Mouse (Mus musculus) kidney, embryonic 16.5 days (tissue): ENCODE results near the gene Mylk2. TPM values are rescaled to one million over a fixed set of nuclear protein-coding genes. Genes with fewer than 3 reads are reported as not detected.
A peak's percentile ranks its signal among the peaks of the same experiment; 100 is the strongest.

Experiments used
- ATAC-seq: fragments of 200-750 bp; cut with Nextera tagmentation; 2 replicates; pipeline ENCODE4 v1.8.0; 2017; ENCODE audit warnings: moderate TSS enrichment; ENCODE audit not compliant: low FRiP score, low TSS enrichment
- H3K27ac ChIP-seq: fragments of 300-500 bp; sonication (generic); 2 replicates; pipeline ENCODE4 v1.5.1; 2014; ENCODE audit warnings: low read length
- H3K27me3 ChIP-seq: fragments of 300-500 bp; sonication (generic); 2 replicates; pipeline ENCODE4 v1.6.1; 2014; ENCODE audit warnings: low read length, control low read depth, mixed read lengths; ENCODE audit not compliant: insufficient read depth
- H3K36me3 ChIP-seq: fragments of 300-500 bp; sonication (generic); 2 replicates; pipeline ENCODE4 v1.6.1; 2014; ENCODE audit warnings: low read length, control low read depth, mixed read lengths; ENCODE audit not compliant: insufficient read depth
- H3K4me1 ChIP-seq: fragments of 300-500 bp; sonication (generic); 2 replicates; pipeline ENCODE4 v1.6.1; 2014; ENCODE audit warnings: low read length, control low read depth, mixed read lengths; ENCODE audit not compliant: insufficient read depth
- H3K4me2 ChIP-seq: fragments of 300-500 bp; sonication (generic); replicated peaks from 2 replicates; pipeline ENCODE4 v1.6.1; 2014; ENCODE audit warnings: low read depth, low read length
- H3K4me3 ChIP-seq: fragments of 300-500 bp; sonication (generic); 2 replicates; pipeline ENCODE4 v1.5.1; 2014; ENCODE audit warnings: mild to moderate bottlenecking, low read length
- H3K9ac ChIP-seq: fragments of 300-500 bp; sonication (generic); replicated peaks from 2 replicates; pipeline ENCODE4 v1.6.1; 2014; ENCODE audit warnings: low read length
- H3K9me3 ChIP-seq: fragments of 300-500 bp; sonication (generic); 2 replicates; pipeline ENCODE4 v1.6.1; 2016; ENCODE audit warnings: low read length, control low read depth
- WGBS: fragments of 180-500 bp; shearing (Covaris S2); extraction: QIAGEN DNeasy Blood & Tissue Kit; methylation state at CpG from one replicate; pipeline ENCODE4 v1.1.7; 2014; 5-methylcytosine and 5-hydroxymethylcytosine counted together
- microRNA-seq: library from miRNA; unstranded; fragments of <30 nt; microRNA quantifications from one replicate; pipeline ENCODE4, GENCODE M21; 2016
- polyA plus RNA-seq: library from polyadenylated mRNA; unstranded; fragments of >200 nt; fragmentation: Nextera tagmentation; extraction: Ambion mirVana; gene quantifications from 2 replicates; pipeline ENCODE4 v1.2.1, GENCODE M21; 2015

Mylk2 gene
- polyA plus RNA-seq, 1 experiment from 2014 or later = 0.42 TPM

DNA sequence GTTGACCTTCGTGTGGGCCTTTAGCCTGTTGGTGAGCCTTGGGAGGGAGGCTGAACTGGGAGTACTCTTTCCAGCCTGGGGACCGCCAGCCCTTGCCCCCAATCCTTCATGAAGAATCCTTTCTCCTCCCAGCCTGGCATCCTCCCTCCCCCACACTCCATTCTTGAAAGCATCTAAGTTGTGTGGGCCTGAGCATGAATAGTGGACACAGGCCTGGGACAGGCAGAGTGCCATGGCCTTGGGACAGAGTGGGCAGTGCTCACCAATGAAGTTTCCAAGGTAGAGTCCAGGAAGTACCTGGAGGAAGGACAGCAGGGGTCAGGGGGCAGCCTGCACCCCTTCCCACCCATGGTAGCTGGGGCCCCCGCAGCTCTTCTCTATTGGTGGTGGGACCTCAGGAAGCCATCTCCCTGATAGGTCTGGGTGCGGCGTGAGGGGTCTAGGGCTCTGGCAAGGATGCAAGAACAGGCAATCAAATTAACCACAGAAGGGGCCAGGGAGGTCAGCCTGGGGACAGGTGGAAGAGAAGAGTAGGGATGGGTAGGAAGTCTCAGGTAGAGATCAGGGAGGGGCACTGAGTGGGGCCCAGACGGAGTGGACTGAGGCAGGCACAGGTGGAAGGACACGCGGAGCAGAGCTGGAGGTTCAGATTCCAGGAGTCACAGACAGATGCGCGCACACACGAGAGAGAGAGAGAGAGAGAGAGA is 39.4 kb downstream of the Mylk2 start:
- peaks cover 6% of the 10 kb centered on the region; the same call in 1 of the 2 replicates for H3K4me1 ChIP-seq
- no peak for ATAC-seq
- no peaks in the 10 kb centered on the region for H3K9me3 ChIP-seq
- 32% methylated on average over 11 of the region's 11 CpGs for WGBS
- H3K4me2 ChIP-seq = peak overlapping the region; percentile 90
- no peak overlapping the region for H3K27ac ChIP-seq
- no peaks in the 10 kb centered on the region for H3K36me3 ChIP-seq
- peak overlapping the region; percentile 67; the same call in 1 of the 2 replicates for H3K9ac ChIP-seq
- peaks cover 41% of the 10 kb centered on the region for H3K27me3 ChIP-seq
- peak overlapping the region; percentile 60 for H3K4me3 ChIP-seq

DNA sequence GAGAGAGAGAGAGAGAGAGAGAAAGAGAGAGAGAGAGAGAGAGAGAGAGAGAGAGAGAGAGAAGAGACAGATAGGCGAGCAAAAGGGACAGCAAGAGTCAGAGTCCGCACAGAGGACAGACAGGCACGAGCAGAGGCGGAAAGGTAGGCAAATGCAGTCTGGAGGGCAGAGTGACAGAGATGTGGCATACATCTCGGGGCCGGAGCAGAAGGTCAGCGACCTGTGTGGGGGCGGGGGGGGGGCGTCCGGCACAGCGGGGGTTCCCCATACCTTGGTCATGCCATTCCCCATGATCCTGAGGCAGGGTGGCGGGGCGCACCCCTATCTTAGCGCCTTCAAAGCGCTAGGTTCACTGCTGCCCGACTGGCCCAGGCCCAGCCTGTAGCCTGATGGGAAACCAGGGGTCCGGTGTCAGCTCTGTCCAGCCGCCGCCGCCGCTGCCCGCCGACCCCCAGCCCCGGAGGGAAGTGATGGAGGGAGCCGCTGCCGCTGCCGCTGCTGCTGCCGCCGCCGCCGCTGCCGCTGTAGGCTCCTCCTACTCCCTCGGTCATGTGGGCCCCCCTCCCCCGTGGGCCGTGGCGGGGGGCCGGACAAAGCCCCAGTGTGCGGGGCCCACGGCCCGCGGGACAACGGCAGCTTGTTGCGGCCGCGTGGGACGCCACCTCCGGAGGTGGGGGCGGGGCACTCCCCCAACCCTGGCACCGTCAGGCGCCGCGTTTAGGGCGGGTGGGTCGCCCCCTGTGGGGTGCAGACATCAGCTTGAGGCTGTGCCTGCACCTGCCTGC is 40.1 kb downstream of the Mylk2 start, which contains the start of gene Dusp15:
TSS of gene Dusp15 (minus strand) at position 634 of the 785 bp plus-strand sequence.
- H3K4me1 ChIP-seq = peaks cover 6% of the 10 kb centered on the region; the same call in 1 of the 2 replicates
- peak within 1 kb of the TSS; percentile 67 for H3K9ac ChIP-seq
- WGBS = under 1% methylated on average over 40 of the region's 54 CpGs
- peak within 1 kb of the TSS; percentile 90 for H3K4me2 ChIP-seq
- peak; percentile 49; the same call in 1 of the 2 replicates for ATAC-seq
- peaks cover 35% of the 10 kb centered on the region for H3K27me3 ChIP-seq
- H3K27ac ChIP-seq = no peak within 1 kb of the TSS; the same call in 1 of the 2 replicates
- H3K4me3 ChIP-seq = peak within 1 kb of the TSS; percentile 60
- no peaks in the 10 kb centered on the region for H3K36me3 ChIP-seq
- H3K9me3 ChIP-seq = no peaks in the 10 kb centered on the region

DNA sequence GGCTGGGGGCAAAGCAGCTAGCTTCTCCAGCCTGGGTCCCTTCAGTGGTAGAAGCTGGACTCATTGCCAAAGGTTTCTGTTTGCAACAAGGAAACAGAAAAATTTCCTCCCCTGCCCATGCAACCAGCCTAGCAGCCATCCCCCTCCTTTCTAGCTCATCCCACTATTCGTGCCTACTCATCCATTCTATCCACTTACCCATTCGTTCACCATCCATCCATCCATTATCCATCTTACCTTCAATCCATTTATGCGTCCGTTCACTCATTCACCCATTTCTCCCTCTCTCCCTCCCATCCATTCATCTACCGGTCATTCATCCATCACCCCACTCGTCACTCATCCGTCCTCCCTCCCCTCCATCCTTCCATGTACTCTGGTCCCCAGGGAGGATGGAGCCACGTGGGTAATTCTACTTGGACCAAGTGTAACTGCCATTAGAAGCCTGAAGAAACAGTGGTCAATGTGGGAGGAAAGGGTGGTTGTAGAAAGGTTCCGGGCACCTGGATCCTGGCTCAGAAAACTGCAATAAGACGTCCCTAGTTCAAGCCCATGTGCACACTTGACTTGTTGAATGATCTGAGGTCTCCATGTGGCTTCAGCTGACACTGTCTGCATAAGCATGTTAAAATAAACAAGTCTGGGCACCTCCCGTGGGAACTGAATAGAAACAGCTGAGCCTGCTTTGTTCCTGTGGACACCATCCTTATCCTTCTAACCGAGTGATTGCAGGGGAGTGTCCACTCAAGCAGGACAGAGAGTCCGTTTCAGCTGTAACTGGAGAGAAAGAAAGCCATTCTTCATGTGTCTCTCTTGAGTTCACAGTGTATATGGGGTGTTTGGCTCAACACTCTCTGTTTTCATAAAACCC is 40.9 kb downstream of the Mylk2 start:
- H3K4me1 ChIP-seq = peaks cover 6% of the 10 kb centered on the region; the same call in 1 of the 2 replicates
- no peaks in the 10 kb centered on the region for H3K9me3 ChIP-seq
- H3K36me3 ChIP-seq = no peaks in the 10 kb centered on the region
- ATAC-seq = peak; percentile 46; the same call in 1 of the 2 replicates
- H3K4me2 ChIP-seq = peak overlapping the region; percentile 90
- no peak overlapping the region; the same call in 1 of the 2 replicates for H3K27ac ChIP-seq
- peak overlapping the region; percentile 60 for H3K4me3 ChIP-seq
- WGBS = 14% methylated on average over 13 of the region's 13 CpGs
- H3K9ac ChIP-seq = peak overlapping the region; percentile 67
- H3K27me3 ChIP-seq = peaks cover 35% of the 10 kb centered on the region

DNA sequence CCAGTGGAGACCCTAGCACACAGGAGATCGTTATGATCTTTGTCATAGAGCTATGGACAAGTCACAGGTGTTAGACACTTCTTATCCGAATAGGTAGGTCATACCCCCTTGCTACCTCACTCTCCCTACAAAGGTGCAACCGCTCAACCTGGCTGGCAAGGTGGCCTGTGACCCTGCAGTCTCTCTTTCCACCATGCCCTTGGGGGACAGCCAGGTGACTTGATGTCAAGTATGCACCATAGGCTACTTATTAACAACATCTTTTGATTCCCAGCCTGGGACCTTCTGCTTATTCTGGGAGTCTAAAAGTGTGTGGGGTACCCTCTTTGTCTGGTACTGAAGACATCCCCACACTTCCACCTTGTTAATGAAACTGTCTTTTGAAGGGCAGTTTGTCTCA is 47.0 kb downstream of the Mylk2 start:
- H3K4me3 ChIP-seq = no peak overlapping the region
- no peak overlapping the region for H3K4me2 ChIP-seq
- no peaks in the 10 kb centered on the region for H3K9me3 ChIP-seq
- H3K27ac ChIP-seq = no peak overlapping the region
- H3K4me1 ChIP-seq = 0 out of 2 replicates have a peak, but pooled peaks cover 5% of the 10 kb centered on the region
- peaks cover 5% of the 10 kb centered on the region; the same call in 1 of the 2 replicates for H3K27me3 ChIP-seq
- no peak overlapping the region for H3K9ac ChIP-seq
- H3K36me3 ChIP-seq = no peaks in the 10 kb centered on the region
- no peak for ATAC-seq
- WGBS = 77% methylated on average over 3 of the region's 3 CpGs

DNA sequence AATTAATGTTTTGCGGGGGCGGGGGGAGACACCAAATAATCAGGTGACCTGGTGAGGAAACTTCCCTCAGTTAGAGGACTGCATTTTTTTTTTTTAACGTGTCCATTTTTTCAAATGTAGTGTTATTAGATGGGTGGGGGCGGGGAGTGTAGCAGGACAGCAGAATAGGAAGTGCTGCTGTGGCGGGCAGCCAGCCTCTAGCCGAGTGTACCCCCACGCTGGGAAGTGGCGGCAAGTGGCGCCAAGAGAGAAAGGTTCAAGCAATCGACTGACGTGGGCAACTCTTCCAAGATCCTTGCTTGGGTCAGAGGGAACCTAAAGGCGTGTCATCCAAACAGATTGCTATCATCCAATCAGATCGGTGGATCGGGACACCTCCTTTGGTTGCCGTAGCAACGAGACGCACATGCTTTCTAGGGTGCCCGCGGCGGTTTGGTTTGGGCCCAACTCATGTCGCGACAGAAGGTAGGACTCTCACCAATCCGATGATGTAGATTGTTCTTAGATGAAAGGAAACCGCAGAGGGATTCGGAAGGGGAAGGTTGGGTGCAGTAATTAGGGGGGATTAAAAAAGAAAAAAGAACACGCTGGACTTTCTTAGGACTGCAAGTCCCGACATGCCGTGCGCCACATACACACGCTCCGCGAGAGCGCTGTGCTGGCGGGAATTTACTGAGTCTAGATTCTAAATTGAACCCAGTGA is 51.1 kb downstream of the Mylk2 start, which contains the start of gene Ttll9:
TSS of gene Ttll9 (plus strand) at position 395 of the 703 bp plus-strand sequence.
- Histone ChIP-seq H3K27me3 (no peaks in the 10 kb centered on the region), H3K27ac (no peak within 1 kb of the TSS), H3K36me3 (no peaks in the 10 kb centered on the region), H3K4me3 (peak within 1 kb of the TSS; percentile 56), H3K9ac (peak within 1 kb of the TSS; percentile 62), H3K9me3 (no peaks in the 10 kb centered on the region), H3K4me2 (peak within 1 kb of the TSS; percentile 87), H3K4me1 (0 out of 2 replicates have a peak, but pooled peaks cover 6% of the 10 kb centered on the region)
- under 1% methylated on average over 34 of the region's 34 CpGs for WGBS
- peak; percentile 90 for ATAC-seq

DNA sequence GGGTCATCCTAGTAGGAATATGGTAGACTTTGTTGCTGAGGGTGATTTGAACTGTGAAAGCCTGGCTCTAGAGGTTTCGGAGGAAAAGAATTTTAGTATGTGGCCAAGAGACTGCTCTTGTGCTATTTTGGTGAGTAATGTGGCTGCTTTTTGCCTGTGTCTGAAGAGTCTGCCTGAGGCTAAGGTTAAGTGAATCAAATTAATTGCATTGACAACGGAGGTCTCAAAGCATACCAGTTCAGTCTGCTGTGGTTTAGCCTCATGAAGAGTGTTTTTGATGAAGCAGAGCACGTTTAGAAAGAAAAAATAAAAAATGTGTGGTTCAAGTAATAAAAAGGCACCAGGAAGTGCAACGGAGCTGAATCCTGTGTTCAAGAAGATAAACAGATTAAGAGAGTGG is 54.4 kb downstream of the Mylk2 start:
- H3K4me1 ChIP-seq = 0 out of 2 replicates have a peak, but pooled peaks cover 6% of the 10 kb centered on the region
- no peak overlapping the region for H3K4me2 ChIP-seq
- H3K4me3 ChIP-seq = no peak overlapping the region
- no peak overlapping the region for H3K27ac ChIP-seq
- H3K36me3 ChIP-seq = no peaks in the 10 kb centered on the region
- ATAC-seq = no peak
- no peaks in the 10 kb centered on the region for H3K9me3 ChIP-seq
- H3K27me3 ChIP-seq = no peaks in the 10 kb centered on the region
- 67% methylated on average over 4 of the region's 4 CpGs for whole genome bisulfite sequencing
- H3K9ac ChIP-seq = no peak overlapping the region

Small RNAs within 50 kb of the gene (microRNA-seq; reads per million reads assigned to microRNA genes)
- 0.63 reads per million for gene Mir5622

Other genes starting within 250 kb of the Mylk2 start
- gene H13, start 241.9 kb upstream of the Mylk2 start, polyA plus RNA-seq = 158 and 159 TPM in 2 replicates
- gene Mcts2, start 224.3 kb upstream of the Mylk2 start, polyA plus RNA-seq = 27.6 and 28.0 TPM in 2 replicates
- 139 and 151 TPM in 2 replicates for gene Id1, start 175.1 kb upstream of the Mylk2 start, polyA plus RNA-seq
- gene Cox4i2, start 157.2 kb upstream of the Mylk2 start, polyA plus RNA-seq = 19.6 and 22.1 TPM in 2 replicates
- gene Bcl2l1, start 79.6 kb upstream of the Mylk2 start, polyA plus RNA-seq = 113 and 116 TPM in 2 replicates
- gene Tpx2, start 63.4 kb upstream of the Mylk2 start, polyA plus RNA-seq = 83.9 and 97.6 TPM in 2 replicates
- gene Foxs1, start 21.9 kb downstream of the Mylk2 start, polyA plus RNA-seq = 7.5 and 8.3 TPM in 2 replicates
- gene Dusp15, start 40.3 kb downstream of the Mylk2 start, polyA plus RNA-seq = 3.1 TPM in 2 replicates
- 1.2 and 1.3 TPM in 2 replicates for gene Ttll9, start 51.1 kb downstream of the Mylk2 start, polyA plus RNA-seq
- 115 and 130 TPM in 2 replicates for gene Pdrg1, start 104.1 kb downstream of the Mylk2 start, polyA plus RNA-seq
- not detected in 2 replicates for gene Xkr7, start 120.5 kb downstream of the Mylk2 start, polyA plus RNA-seq
- gene Ccm2l, start 154.6 kb downstream of the Mylk2 start, polyA plus RNA-seq = 1.8 and 2.4 TPM in 2 replicates
- gene Hck, start 197.1 kb downstream of the Mylk2 start, polyA plus RNA-seq = 6.3 and 6.6 TPM in 2 replicates
- gene Tm9sf4, start 250.0 kb downstream of the Mylk2 start, polyA plus RNA-seq = 102 and 108 TPM in 2 replicates